Mouse (Mus musculus) kidney, postnatal 25 days (tissue): ENCODE results near the gene Plagl2.

Experiments used
- DNase-seq, 2 experiments: peaks; one replicate each; pipeline ENCODE4 v3.0.0; 2021; ENCODE audit warnings: mixed read lengths in 2 of 2

Gene Plagl2

DNA sequence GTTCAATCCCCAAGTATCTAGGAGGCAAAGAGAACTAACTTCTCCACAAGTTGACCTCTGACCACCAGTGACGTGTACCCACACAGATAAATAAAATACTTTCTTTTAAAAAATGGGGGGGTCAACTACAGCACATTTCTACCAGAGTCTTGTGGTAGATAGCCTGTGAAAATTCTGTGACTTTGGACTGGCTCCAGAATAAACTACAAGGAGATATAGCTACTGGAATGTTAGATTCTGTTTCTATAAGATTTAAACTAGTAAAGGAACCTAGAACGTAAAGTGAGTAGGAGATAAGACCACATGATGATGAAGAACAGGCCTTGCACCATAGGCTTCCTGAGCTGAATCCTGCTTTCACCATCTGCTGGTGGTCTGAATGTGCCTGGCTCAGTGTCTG is 53.4 kb downstream of the Plagl2 start:
- DNase-seq = no peak

DNA sequence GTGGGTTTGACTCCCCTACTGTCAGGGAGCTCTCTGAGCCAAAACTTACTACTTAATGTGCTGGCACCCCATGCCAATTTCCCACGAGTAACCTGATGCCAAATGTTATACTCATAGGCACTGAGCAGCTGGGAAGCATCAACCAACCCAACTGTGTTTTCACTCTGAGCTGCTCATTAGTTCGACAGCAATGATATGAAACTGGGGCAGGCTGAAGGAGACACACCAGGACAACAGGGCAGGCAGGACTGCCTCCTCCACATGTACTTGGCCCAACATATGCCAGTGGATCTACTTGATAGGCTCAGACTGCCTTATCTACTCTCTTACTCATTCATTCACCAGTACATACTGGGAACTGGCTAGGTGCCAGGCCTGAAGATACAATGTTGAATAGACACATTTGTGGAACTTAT is 55.0 kb downstream of the Plagl2 start:
- DNase-seq = peak in 1 of 2 experiments; percentile 22

DNA sequence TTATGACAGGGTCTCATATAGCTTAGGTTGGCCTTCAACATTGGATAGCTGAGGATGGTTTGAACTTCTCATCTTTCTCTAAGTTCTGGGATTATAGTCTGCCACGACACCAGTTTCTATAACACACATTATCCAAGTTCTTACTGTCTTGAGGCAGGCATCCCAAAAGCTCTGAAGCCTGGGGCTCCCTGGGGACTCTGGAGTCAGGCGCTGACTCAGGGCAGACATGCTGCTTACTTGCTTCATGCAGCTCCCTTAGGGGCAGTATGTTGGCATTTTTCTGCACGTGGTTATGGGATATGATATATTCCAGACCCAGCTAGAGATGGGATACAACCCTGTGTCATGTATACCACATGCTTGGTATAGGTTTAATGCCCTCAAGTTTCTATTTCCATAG is 61.3 kb downstream of the Plagl2 start:
- DNase-seq = no peak

DNA sequence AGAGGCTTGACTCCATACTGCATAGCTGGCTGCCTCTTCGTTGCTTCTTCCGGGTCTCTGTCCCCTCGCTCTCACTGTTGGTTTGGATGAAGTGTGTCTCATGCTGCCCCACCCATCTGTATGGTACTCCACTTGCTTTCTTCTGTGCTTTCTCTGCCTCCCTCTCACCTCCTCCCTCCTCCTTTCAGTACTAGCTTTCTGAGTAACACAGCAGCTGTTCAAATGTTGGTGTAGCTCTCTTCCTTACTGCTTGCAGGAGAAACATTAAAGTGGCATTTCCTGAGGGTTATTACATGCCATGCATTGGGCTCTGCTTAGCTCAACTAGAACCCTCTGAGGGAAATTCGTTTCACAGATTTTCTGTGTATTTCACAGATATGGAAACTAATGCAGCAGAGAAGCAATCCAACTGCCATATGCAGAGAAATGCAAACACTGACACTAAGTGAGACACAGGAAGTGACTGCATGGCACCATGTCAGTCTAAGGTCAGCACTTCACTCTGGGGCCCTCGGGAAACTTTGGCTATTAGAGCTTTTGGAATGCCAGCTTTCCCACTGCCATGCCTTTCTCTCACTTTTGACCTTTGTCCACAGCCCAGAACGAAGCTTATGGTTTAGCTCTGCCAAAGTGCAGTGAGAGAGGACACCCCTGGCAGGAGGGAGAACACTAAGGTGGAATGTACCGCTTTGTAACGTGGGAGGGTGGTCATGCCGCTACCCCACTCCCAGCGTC is 61.9 kb downstream of the Plagl2 start:
- DNase-seq = peak; percentile 43 to 61
